Mouse (Mus musculus) heart, postnatal 0 days (tissue): ENCODE measurements around the gene Rwdd4a. TPM values are rescaled to one million over a fixed set of nuclear protein-coding genes. Genes with fewer than 3 reads are reported as not detected.

Experiments used
- ATAC-seq: fragments of 200-750 bp; cut with Nextera tagmentation; 2 replicates; pipeline ENCODE4 v1.8.0; 2017; ENCODE audit warnings: low read depth, moderate number of reproducible peaks, moderate library complexity; ENCODE audit not compliant: insufficient read depth
- DNase-seq: peaks from one replicate; pipeline ENCODE4 v3.0.0-alpha.2; 2016; ENCODE audit warnings: low spot score
- H3K27ac ChIP-seq: fragments of 300-500 bp; sonication (generic); 2 replicates; pipeline ENCODE4 v1.5.1; 2014; ENCODE audit warnings: low read depth, mild to moderate bottlenecking
- H3K27me3 ChIP-seq: fragments of 300-500 bp; sonication (generic); 2 replicates; pipeline ENCODE4 v1.6.1; 2014; ENCODE audit warnings: low read length, mixed read lengths; ENCODE audit not compliant: control insufficient read depth, insufficient read depth
- H3K36me3 ChIP-seq: fragments of 300-500 bp; sonication (generic); replicated peaks from 2 replicates; pipeline ENCODE4 v1.6.1; 2014; ENCODE audit warnings: low read length, mixed read lengths; ENCODE audit not compliant: control insufficient read depth, insufficient read depth
- H3K4me1 ChIP-seq: fragments of 300-500 bp; sonication (generic); 2 replicates; pipeline ENCODE4 v1.6.1; 2014; ENCODE audit warnings: antibody characterized with exemption; ENCODE audit not compliant: control insufficient read depth, insufficient read depth
- H3K4me2 ChIP-seq: fragments of 300-500 bp; sonication (generic); 2 replicates; pipeline ENCODE4 v1.6.1; 2014; ENCODE audit warnings: low read depth, mild to moderate bottlenecking, low read length, moderate library complexity
- H3K4me3 ChIP-seq: fragments of 300-500 bp; sonication (generic); 2 replicates; pipeline ENCODE4 v1.5.1; 2014; ENCODE audit warnings: low read depth, low read length
- H3K9ac ChIP-seq: fragments of 300-500 bp; sonication (generic); replicated peaks from 2 replicates; pipeline ENCODE4 v1.6.1; 2014; ENCODE audit warnings: low read depth, low read length, mixed read lengths
- H3K9me3 ChIP-seq: fragments of 300-500 bp; sonication (generic); replicated peaks from 2 replicates; pipeline ENCODE4 v1.6.1; 2016; ENCODE audit warnings: low read length; ENCODE audit not compliant: control insufficient read depth
- CTCF ChIP-seq: IDR thresholded peaks from 2 replicates; pipeline ENCODE4 v1.5.1; 2016; ENCODE audit warnings: antibody characterized with exemption, control low read depth, low read depth
- EP300 ChIP-seq: IDR thresholded peaks from 2 replicates; pipeline ENCODE4 v1.6.1; 2016; ENCODE audit warnings: antibody characterized with exemption, low read depth
- WGBS: fragments of 180-500 bp; shearing (Covaris S2); extraction: QIAGEN DNeasy Blood & Tissue Kit; methylation state at CpG from one replicate; pipeline ENCODE4 v1.1.7; 2014; 5-methylcytosine and 5-hydroxymethylcytosine counted together
- microRNA-seq: library from miRNA; unstranded; fragments of <30 nt; microRNA quantifications from one replicate; pipeline ENCODE4, GENCODE M21; 2016
- polyA plus RNA-seq: library from polyadenylated mRNA; unstranded; fragments of >200 nt; fragmentation: Nextera tagmentation; extraction: Ambion mirVana; gene quantifications from 2 replicates; pipeline ENCODE4 v1.2.1, GENCODE M21; 2015
- total RNA-seq: library from RNA; depleted of rRNA; stranded (reverse); fragments of >200 nt; gene quantifications from 2 replicates; pipeline ENCODE4 v1.2.3, GENCODE M21; 2014; ENCODE audit warnings: low replicate concordance; rRNA removed

Rwdd4a gene
- total and polyA plus RNA-seq, 2 experiments from 2014 or later: 13.3 to 44.5 TPM

DNA sequence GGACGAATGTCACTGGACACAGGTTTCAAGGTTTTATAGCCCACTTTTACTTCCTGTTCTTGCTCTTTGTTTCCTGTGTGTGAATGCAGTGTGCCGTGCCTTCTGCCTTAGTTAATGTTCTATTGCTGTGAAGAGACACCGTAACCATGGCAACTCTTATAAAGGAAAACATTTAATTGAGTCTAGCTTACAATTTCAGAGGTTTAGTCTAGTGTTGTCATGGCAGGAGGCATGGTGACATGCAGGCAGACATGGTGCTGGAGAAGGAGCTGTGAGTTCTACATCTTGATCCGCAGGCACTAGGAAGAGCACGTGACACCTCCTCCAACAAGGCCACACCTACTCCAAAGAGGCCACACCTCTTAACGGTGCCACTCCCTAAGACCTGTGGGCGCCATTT lies 48.0 kb downstream of the Rwdd4a start:
- no peak for ATAC-seq

DNA sequence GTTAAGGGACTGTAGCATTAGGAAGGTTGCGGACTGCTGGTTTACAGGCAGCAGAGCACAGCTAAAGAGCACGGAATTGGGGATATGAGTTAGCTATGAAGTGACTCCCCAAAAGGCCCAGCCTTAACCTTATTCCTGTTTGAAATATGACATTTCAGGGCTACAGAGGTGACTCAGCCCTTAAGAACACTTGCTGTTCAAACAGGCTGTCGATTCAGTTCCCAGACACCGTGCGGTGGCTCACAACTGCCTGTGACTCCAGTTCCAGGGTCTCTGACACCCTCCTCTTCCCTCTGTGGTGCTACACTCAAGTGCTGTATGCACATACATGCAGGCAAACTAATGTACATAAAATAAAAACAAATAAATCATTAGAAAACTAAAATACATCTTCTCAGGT lies 55.2 kb downstream of the Rwdd4a start:
- ATAC-seq (no peak), DNase-seq (no peak)
- no peaks in the 10 kb centered on the region for H3K27me3 ChIP-seq
- H3K4me2 ChIP-seq: no peak overlapping the region
- H3K4me3 ChIP-seq: no peak overlapping the region
- no peak overlapping the region for H3K9ac ChIP-seq
- WGBS: 86% methylated on average over 5 of the region's 5 CpGs
- no peaks in the 10 kb centered on the region for H3K9me3 ChIP-seq
- TF ChIP-seq EP300: no peak
- TF ChIP-seq CTCF: no peak
- no peaks in the 10 kb centered on the region for H3K36me3 ChIP-seq
- H3K27ac ChIP-seq: no peak overlapping the region
- H3K4me1 ChIP-seq: no peaks in the 10 kb centered on the region

More for the DNA sequence above, 48.0 kb downstream of the Rwdd4a start:
- no peaks in the 10 kb centered on the region for H3K4me1 ChIP-seq
- H3K4me3 ChIP-seq: no peak overlapping the region
- H3K27ac ChIP-seq: no peak overlapping the region
- no peaks in the 10 kb centered on the region for H3K27me3 ChIP-seq
- H3K4me2 ChIP-seq: no peak overlapping the region
- no peaks in the 10 kb centered on the region for H3K36me3 ChIP-seq
- H3K9ac ChIP-seq: no peak overlapping the region
- DNase-seq: no peak
- TF ChIP-seq EP300 (no peak), CTCF (no peak)
- no peaks in the 10 kb centered on the region for H3K9me3 ChIP-seq
- WGBS: 84% methylated on average over 7 of the region's 7 CpGs

DNA sequence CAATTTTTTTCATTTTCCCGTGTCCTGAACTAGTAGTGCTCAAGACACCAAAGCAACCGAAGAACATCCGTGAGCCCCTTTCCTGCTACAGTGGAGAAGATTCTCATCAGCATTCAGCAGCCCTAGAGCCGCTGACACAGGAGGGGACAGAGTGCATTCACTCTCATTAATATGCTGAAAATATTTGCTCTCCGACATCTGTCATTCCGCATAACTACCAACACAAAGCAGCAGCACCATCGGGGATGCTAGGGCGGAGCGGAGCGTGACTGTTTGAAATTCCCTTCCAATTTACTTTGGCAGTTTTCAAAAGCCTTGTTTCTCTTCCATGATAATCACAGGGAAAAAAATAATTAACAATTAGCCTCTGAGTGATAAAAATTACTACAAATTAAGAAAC lies 56.9 kb downstream of the Rwdd4a start:
- DNase-seq: no peak
- no peak overlapping the region for H3K4me3 ChIP-seq
- no peaks in the 10 kb centered on the region for H3K9me3 ChIP-seq
- ATAC-seq: no peak
- H3K4me1 ChIP-seq: no peaks in the 10 kb centered on the region
- no peaks in the 10 kb centered on the region for H3K27me3 ChIP-seq
- H3K27ac ChIP-seq: no peak overlapping the region
- H3K9ac ChIP-seq: no peak overlapping the region
- WGBS: 86% methylated on average over 10 of the region's 10 CpGs
- H3K36me3 ChIP-seq: no peaks in the 10 kb centered on the region
- TF ChIP-seq EP300: no peak
- H3K4me2 ChIP-seq: no peak overlapping the region

DNA sequence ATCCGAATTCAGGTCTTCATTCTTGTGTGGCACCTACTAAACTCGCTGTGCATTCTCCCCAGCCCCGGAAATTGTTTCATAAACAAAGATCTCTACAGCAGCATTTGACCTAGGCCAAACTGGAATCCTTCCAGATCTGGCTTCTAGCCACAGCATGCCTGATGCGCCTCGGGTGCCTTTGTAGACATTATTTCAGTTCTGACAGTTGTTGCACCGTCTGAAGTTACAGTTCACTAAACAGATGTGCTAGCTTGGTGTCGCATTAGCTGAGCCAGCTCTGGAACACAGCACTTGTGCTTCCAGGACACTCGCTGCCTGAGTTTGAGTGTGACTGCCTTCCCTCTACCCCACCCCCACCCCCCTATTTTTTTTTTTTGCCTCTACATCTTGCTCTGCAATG lies 67.2 kb downstream of the Rwdd4a start:
- Histone ChIP-seq H3K36me3 (no peaks in the 10 kb centered on the region), H3K27ac (no peak overlapping the region), H3K4me1 (no peaks in the 10 kb centered on the region), H3K27me3 (no peaks in the 10 kb centered on the region), H3K9ac (no peak overlapping the region), H3K4me2 (no peak overlapping the region), H3K4me3 (no peak overlapping the region), H3K9me3 (no peaks in the 10 kb centered on the region)
- no peak for ATAC-seq
- WGBS: 71% methylated on average over 8 of the region's 8 CpGs
- TF ChIP-seq CTCF (no peak), EP300 (no peak)
- DNase-seq: no peak

Small RNA genes lying within 50 kb of the gene (microRNA-seq; reads per million reads assigned to microRNA genes)
- not detected for gene Gm27409

Other genes starting within 250 kb of the Rwdd4a start
- gene Stox2, start 87.3 kb upstream of the Rwdd4a start, total RNA-seq: 12.7 and 18.2 TPM in 2 replicates
- gene Stox2, start 87.3 kb upstream of the Rwdd4a start, polyA plus RNA-seq: 4.5 and 6.2 TPM in 2 replicates
- 23.1 and 26.7 TPM in 2 replicates for gene Trappc11, start 194 bp upstream of the Rwdd4a start, total RNA-seq
- gene Trappc11, start 194 bp upstream of the Rwdd4a start, polyA plus RNA-seq: 14.0 TPM in 2 replicates
- gene Ing2, start 141.9 kb downstream of the Rwdd4a start, total RNA-seq: 3.0 and 10.8 TPM in 2 replicates
- 4.1 and 5.8 TPM in 2 replicates for gene Ing2, start 141.9 kb downstream of the Rwdd4a start, polyA plus RNA-seq
- gene Cdkn2aip, start 180.3 kb downstream of the Rwdd4a start, total RNA-seq: 4.0 and 17.6 TPM in 2 replicates
- 11.2 and 12.2 TPM in 2 replicates for gene Cdkn2aip, start 180.3 kb downstream of the Rwdd4a start, polyA plus RNA-seq